Mouse (Mus musculus): ENCODE results near the gene Ccdc148. TPM values are rescaled to one million over a fixed set of nuclear protein-coding genes. Genes with fewer than 3 reads are reported as not detected.

The Ccdc148 gene
- polyA plus RNA-seq, 1 experiment from 2014 or later, result 1.0 TPM

GRCm38 (mm10) chr2:59170208-59170589 is 9.7 kb upstream of the Ccdc148 start:
- H3K27me3 ChIP-seq (ENCODE audit: control insufficient read depth, insufficient read depth, low read length), result no peaks in the 10 kb centered on the region
- H3K9ac ChIP-seq (ENCODE audit: low read length), result no peak overlapping the region
- no peak overlapping the region for H3K27ac ChIP-seq (ENCODE audit: low read length)
- no peak overlapping the region for H3K4me2 ChIP-seq (ENCODE audit: low read depth, low read length)
- H3K4me1 ChIP-seq (ENCODE audit: control insufficient read depth, insufficient read depth, low read length), result peaks cover 27% of the 10 kb centered on the region
- ATAC-seq (replicated peaks; ENCODE audit: extremely low read depth, insufficient read depth, low FRiP score), result no peak
- 71% methylated on average over 3 of the region's 3 CpGs for WGBS
- no peaks in the 10 kb centered on the region for H3K9me3 ChIP-seq (replicated peaks; ENCODE audit: control insufficient read depth, low read length)
- no peaks in the 10 kb centered on the region for H3K36me3 ChIP-seq (ENCODE audit: control insufficient read depth, insufficient read depth)
- no peak overlapping the region for H3K4me3 ChIP-seq (ENCODE audit: low read length)

GRCm38 (mm10) chr2:59169572-59170207 is 9.2 kb upstream of the Ccdc148 start:
- ATAC-seq (replicated peaks; ENCODE audit: extremely low read depth, insufficient read depth, low FRiP score), result no peak
- Histone ChIP-seq H3K27me3 (ENCODE audit: control insufficient read depth, insufficient read depth, low read length) (no peaks in the 10 kb centered on the region), H3K4me2 (ENCODE audit: low read depth, low read length) (no peak overlapping the region), H3K9me3 (replicated peaks; ENCODE audit: control insufficient read depth, low read length) (no peaks in the 10 kb centered on the region), H3K36me3 (ENCODE audit: control insufficient read depth, insufficient read depth) (no peaks in the 10 kb centered on the region), H3K4me1 (ENCODE audit: control insufficient read depth, insufficient read depth, low read length) (peaks cover 27% of the 10 kb centered on the region), H3K9ac (ENCODE audit: low read length) (no peak overlapping the region), H3K4me3 (ENCODE audit: low read length) (no peak overlapping the region), H3K27ac (ENCODE audit: low read length) (no peak overlapping the region)
- 51% methylated on average over 9 of the region's 9 CpGs for WGBS

DNA sequence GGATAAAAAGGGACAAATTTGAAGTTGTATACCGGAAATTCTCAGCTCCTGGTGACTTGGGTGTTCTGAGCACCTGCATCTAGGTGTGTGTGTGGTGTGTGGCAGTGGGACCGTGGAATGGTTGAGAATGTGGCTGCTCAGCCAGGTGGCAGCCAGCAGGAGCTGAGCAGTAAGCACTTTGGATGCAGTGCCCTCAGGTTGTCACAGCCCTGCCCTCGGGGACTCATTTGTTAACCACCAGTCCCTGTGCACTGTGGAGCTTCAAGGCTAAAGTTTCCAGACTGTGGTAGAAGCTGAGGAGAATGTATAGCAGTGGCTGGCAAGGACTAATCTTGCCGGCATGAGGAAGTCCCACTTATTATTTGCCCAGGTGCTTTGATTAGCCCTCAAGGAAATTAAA is 7.3 kb upstream of the Ccdc148 start:
- Histone ChIP-seq H3K4me3 (ENCODE audit: low read length) (no peak overlapping the region), H3K27ac (ENCODE audit: low read length) (no peak overlapping the region), H3K27me3 (ENCODE audit: control insufficient read depth, insufficient read depth, low read length) (no peaks in the 10 kb centered on the region), H3K9me3 (replicated peaks; ENCODE audit: control insufficient read depth, low read length) (no peaks in the 10 kb centered on the region), H3K36me3 (ENCODE audit: control insufficient read depth, insufficient read depth) (no peaks in the 10 kb centered on the region), H3K4me2 (ENCODE audit: low read depth, low read length) (no peak overlapping the region), H3K9ac (ENCODE audit: low read length) (no peak overlapping the region), H3K4me1 (ENCODE audit: control insufficient read depth, insufficient read depth, low read length) (peaks cover 37% of the 10 kb centered on the region)
- 56% methylated on average over 4 of the region's 4 CpGs for WGBS
- no peak for ATAC-seq (replicated peaks; ENCODE audit: extremely low read depth, insufficient read depth, low FRiP score)

DNA sequence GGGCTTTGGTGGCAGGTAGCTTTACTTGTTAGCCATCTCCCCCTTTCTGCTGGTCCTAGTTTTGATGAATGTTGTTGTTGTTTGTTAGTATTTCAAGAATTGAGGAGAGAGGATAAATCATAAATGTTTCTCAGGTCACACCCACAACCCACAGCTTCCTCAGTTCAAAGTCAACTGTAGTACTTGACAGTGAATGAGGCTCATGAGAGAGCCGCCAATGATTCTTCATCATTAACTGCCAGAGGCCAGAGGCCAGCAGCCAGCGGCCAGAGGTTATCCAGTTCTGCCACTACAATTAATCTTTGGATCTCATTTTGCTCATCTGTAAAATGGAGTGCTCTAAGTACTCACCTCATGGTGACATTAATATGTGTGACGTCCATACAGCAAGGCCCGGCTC is 6.5 kb upstream of the Ccdc148 start:
- Histone ChIP-seq H3K36me3 (ENCODE audit: control insufficient read depth, insufficient read depth) (no peaks in the 10 kb centered on the region), H3K4me3 (ENCODE audit: low read length) (no peak overlapping the region), H3K27me3 (ENCODE audit: control insufficient read depth, insufficient read depth, low read length) (no peaks in the 10 kb centered on the region), H3K4me1 (ENCODE audit: control insufficient read depth, insufficient read depth, low read length) (peaks cover 37% of the 10 kb centered on the region), H3K9ac (ENCODE audit: low read length) (no peak overlapping the region), H3K4me2 (ENCODE audit: low read depth, low read length) (no peak overlapping the region), H3K9me3 (replicated peaks; ENCODE audit: control insufficient read depth, low read length) (no peaks in the 10 kb centered on the region), H3K27ac (ENCODE audit: low read length) (no peak overlapping the region)
- no peak for ATAC-seq (replicated peaks; ENCODE audit: extremely low read depth, insufficient read depth, low FRiP score)
- 72% methylated on average over 4 of the region's 4 CpGs for WGBS

DNA sequence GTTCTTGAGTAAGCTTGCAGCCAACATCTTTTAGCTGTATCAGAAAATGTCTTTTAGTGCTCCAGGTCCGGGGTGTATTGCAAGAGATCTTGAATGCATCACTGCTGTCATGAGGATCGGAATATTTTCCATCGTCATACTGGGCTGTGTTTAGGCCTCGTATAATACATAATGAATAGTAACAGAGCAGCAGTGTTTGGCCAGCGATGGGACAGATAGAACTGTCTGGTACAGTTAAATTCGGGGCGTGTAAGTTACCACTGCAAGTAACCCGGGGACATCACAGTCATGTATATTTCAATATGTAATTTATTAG is 1.8 kb upstream of the Ccdc148 start:
- H3K36me3 ChIP-seq (ENCODE audit: control insufficient read depth, insufficient read depth), result no peaks in the 10 kb centered on the region
- H3K27ac ChIP-seq (ENCODE audit: low read length), result peak overlapping the region; percentile 98
- H3K27me3 ChIP-seq (ENCODE audit: control insufficient read depth, insufficient read depth, low read length), result no peaks in the 10 kb centered on the region
- peak overlapping the region; percentile 98 for H3K4me3 ChIP-seq (ENCODE audit: low read length)
- H3K9ac ChIP-seq (ENCODE audit: low read length), result peak overlapping the region; percentile 97
- peak overlapping the region; percentile 92 for H3K4me2 ChIP-seq (ENCODE audit: low read depth, low read length)
- H3K9me3 ChIP-seq (replicated peaks; ENCODE audit: control insufficient read depth, low read length), result no peaks in the 10 kb centered on the region
- 18% methylated on average over 8 of the region's 8 CpGs for WGBS
- ATAC-seq (replicated peaks; ENCODE audit: extremely low read depth, insufficient read depth, low FRiP score), result no peak
- peaks cover 25% of the 10 kb centered on the region for H3K4me1 ChIP-seq (ENCODE audit: control insufficient read depth, insufficient read depth, low read length)

DNA sequence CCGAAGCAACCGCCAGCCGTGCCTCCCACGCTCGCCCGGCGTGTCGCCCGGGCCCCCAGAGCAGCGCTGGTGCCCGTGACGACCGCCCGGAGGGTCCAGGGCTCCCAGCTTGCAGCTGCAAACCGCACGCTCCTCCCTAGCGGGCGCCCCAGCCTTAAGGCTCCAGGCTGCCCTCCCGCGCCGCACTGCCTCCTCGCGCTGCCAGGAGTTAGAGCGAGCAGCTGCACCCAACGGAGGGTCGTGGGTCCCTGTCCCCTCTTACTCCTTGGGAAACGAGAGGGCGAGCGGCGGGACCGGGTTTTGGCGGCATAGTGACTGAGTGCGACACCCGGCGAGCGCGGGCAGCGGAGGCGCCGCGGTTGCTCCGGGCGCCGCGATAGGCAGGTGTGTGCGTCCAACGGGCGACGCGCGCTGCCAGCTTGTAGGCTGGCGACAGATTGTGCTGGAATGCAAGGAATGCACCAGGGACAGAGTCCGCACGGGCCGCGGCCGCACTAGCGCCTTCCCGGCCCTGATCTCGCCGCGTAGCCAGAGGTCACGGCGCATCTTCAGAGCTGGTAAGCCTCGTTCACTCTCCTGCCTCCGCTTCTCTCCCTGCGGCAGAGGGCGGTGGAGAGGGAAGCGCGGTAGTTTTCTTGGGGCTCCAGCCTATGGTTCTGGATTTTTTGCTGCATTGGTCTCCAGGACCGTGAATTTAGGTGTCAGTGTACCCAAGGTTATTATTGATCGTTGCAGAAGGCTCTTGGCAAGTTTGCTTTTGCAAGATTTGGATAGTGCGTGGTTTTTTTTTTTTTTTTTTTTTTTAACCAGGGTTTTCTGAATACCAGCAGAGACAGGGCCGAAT is 1.2 kb upstream of the Ccdc148 start:
- H3K4me2 ChIP-seq (ENCODE audit: low read depth, low read length), result peak overlapping the region; percentile 92
- under 1% methylated on average over 74 of the region's 74 CpGs for WGBS
- peak overlapping the region; percentile 98 for H3K4me3 ChIP-seq (ENCODE audit: low read length)
- no peaks in the 10 kb centered on the region for H3K9me3 ChIP-seq (replicated peaks; ENCODE audit: control insufficient read depth, low read length)
- no peaks in the 10 kb centered on the region; the same call in 1 of the 2 replicates for H3K36me3 ChIP-seq (ENCODE audit: control insufficient read depth, insufficient read depth)
- H3K4me1 ChIP-seq (ENCODE audit: control insufficient read depth, insufficient read depth, low read length), result peaks cover 19% of the 10 kb centered on the region
- H3K27ac ChIP-seq (ENCODE audit: low read length), result peak overlapping the region; percentile 98
- no peaks in the 10 kb centered on the region for H3K27me3 ChIP-seq (ENCODE audit: control insufficient read depth, insufficient read depth, low read length)
- ATAC-seq (replicated peaks; ENCODE audit: extremely low read depth, insufficient read depth, low FRiP score), result peak; percentile 71
- H3K9ac ChIP-seq (ENCODE audit: low read length), result peak overlapping the region; percentile 97

GRCm38 (mm10) chr2:59161021-59161440 is 548 bp upstream of the Ccdc148 start:
- Histone ChIP-seq H3K27ac (ENCODE audit: low read length) (peak overlapping the region; percentile 98), H3K9ac (ENCODE audit: low read length) (peak overlapping the region; percentile 97), H3K4me3 (ENCODE audit: low read length) (peak overlapping the region; percentile 98), H3K27me3 (ENCODE audit: control insufficient read depth, insufficient read depth, low read length) (no peaks in the 10 kb centered on the region), H3K9me3 (replicated peaks; ENCODE audit: control insufficient read depth, low read length) (no peaks in the 10 kb centered on the region), H3K36me3 (ENCODE audit: control insufficient read depth, insufficient read depth) (no peaks in the 10 kb centered on the region; the same call in 1 of the 2 replicates), H3K4me1 (ENCODE audit: control insufficient read depth, insufficient read depth, low read length) (peaks cover 19% of the 10 kb centered on the region), H3K4me2 (ENCODE audit: low read depth, low read length) (peak overlapping the region; percentile 92)
- peak; percentile 34 for ATAC-seq (replicated peaks; ENCODE audit: extremely low read depth, insufficient read depth, low FRiP score)
- under 1% methylated on average over 47 of the region's 58 CpGs for WGBS

- Histone ChIP-seq H3K9ac (ENCODE audit: low read length) (peak overlapping the region; percentile 61), H3K4me2 (ENCODE audit: low read depth, low read length) (peak overlapping the region; percentile 92), H3K36me3 (ENCODE audit: control insufficient read depth, insufficient read depth) (no peaks in the 10 kb centered on the region; the same call in 1 of the 2 replicates), H3K27me3 (ENCODE audit: control insufficient read depth, insufficient read depth, low read length) (no peaks in the 10 kb centered on the region), H3K9me3 (replicated peaks; ENCODE audit: control insufficient read depth, low read length) (no peaks in the 10 kb centered on the region), H3K4me3 (ENCODE audit: low read length) (peak overlapping the region; percentile 98), H3K27ac (ENCODE audit: low read length) (peak overlapping the region; percentile 42), H3K4me1 (ENCODE audit: control insufficient read depth, insufficient read depth, low read length) (peaks cover 19% of the 10 kb centered on the region)
- no peak; the same call in 1 of the 2 replicates for ATAC-seq (replicated peaks; ENCODE audit: extremely low read depth, insufficient read depth, low FRiP score)
- WGBS, result under 1% methylated on average over 16 of the region's 16 CpGs
Observed at GRCm38 (mm10) chr2:59159961-59160604, 400 bp downstream of the Ccdc148 start.

DNA sequence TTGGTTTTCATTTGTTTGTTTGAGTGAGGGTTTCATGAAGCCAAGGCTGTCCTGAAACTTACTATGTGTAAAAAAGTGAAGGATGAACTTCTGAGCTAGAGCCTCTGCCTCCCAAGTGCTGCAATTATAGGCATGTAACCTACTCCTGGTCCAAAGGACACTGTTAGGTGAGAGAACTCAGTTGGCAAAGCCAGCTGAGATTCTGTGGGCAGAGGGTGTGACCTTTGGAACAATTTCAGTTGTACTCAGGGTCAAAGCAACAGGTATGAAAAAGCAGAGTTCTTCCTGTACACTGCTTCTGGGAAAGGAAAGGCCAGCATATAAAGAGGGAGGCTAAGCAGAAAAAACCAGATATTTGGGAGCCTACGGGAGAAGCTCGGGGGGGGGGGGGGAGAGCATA is 2.4 kb downstream of the Ccdc148 start:
- no peak overlapping the region for H3K4me3 ChIP-seq (ENCODE audit: low read length)
- no peaks in the 10 kb centered on the region for H3K27me3 ChIP-seq (ENCODE audit: control insufficient read depth, insufficient read depth, low read length)
- H3K9ac ChIP-seq (ENCODE audit: low read length), result no peak overlapping the region
- 47% methylated on average over 2 of the region's 2 CpGs for WGBS
- H3K9me3 ChIP-seq (replicated peaks; ENCODE audit: control insufficient read depth, low read length), result no peaks in the 10 kb centered on the region
- H3K4me1 ChIP-seq (ENCODE audit: control insufficient read depth, insufficient read depth, low read length), result peaks cover 10% of the 10 kb centered on the region
- no peak overlapping the region for H3K27ac ChIP-seq (ENCODE audit: low read length)
- ATAC-seq (replicated peaks; ENCODE audit: extremely low read depth, insufficient read depth, low FRiP score), result no peak
- H3K36me3 ChIP-seq (ENCODE audit: control insufficient read depth, insufficient read depth), result no peaks in the 10 kb centered on the region; the same call in 1 of the 2 replicates
- no peak overlapping the region for H3K4me2 ChIP-seq (ENCODE audit: low read depth, low read length)
